Mouse (Mus musculus): ENCODE results near the gene 1700029H14Rik. TPM values are rescaled to one million over a fixed set of nuclear protein-coding genes. Genes with fewer than 3 reads are reported as not detected.

1700029H14Rik gene
- total RNA-seq (2015; ENCODE audit: low replicate concordance) (not detected in 2 replicates), total RNA-seq (2017; ENCODE audit: low replicate concordance) (not detected in 2 replicates)

DNA sequence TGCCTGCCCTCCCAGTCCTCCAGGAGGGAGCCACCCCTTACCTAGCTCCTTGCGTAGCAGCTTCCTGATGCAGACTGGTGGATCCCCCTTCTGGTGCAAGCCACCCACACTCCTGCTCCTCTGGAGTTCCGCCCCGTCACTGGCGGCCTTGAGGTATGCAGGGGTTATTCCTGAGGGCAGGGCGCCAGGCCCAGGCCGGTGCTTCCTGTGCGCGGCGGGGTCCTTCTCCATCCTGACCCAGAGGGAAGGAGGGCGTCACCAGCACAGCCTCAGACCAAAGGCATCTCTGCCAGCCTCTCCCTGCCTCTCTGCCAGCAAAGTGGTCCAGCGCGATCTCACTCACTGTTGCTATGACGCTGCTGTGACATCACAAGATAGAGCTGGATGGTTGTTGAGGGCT is at the start of gene 1700029H14Rik:
1700029H14Rik (minus strand) TSS at position 344 of the 400 bp plus-strand sequence.
- no peak for ATAC-seq (replicated peaks; ENCODE audit: low FRiP score, poor library complexity, severe bottlenecking)

GRCm38 (mm10) chr8:13611702-13612101 is 49.4 kb upstream of the 1700029H14Rik start:
- ATAC-seq (replicated peaks; ENCODE audit: low FRiP score, poor library complexity, severe bottlenecking), result no peak

DNA sequence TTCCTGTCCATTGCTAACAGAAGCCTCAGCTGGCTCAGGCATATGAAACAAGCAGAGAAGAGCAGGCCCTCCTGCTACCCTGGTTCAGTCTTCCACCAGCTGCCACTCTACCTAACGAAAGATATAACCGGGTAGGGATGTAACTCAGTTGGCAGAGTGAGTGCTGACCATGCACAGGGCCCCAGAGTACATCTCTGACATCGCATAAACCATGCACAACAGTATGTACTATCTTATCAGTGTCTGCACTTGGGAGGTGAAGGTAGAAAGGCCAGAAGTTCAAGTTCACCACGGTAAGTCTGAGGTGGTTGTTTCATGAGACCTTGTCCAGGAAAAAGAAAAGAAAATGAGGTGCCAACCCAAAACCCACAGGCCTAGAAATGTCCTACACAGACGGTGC is 47.7 kb upstream of the 1700029H14Rik start:
- no peak for ATAC-seq (replicated peaks; ENCODE audit: low FRiP score, poor library complexity, severe bottlenecking)

GRCm38 (mm10) chr8:13608946-13609345 is 46.7 kb upstream of the 1700029H14Rik start:
- ATAC-seq (replicated peaks; ENCODE audit: low FRiP score, poor library complexity, severe bottlenecking), result no peak

- ATAC-seq (replicated peaks; ENCODE audit: low FRiP score, poor library complexity, severe bottlenecking), result no peak
Measured at GRCm38 (mm10) chr8:13605920-13606480, 43.7 kb upstream of the 1700029H14Rik start.

DNA sequence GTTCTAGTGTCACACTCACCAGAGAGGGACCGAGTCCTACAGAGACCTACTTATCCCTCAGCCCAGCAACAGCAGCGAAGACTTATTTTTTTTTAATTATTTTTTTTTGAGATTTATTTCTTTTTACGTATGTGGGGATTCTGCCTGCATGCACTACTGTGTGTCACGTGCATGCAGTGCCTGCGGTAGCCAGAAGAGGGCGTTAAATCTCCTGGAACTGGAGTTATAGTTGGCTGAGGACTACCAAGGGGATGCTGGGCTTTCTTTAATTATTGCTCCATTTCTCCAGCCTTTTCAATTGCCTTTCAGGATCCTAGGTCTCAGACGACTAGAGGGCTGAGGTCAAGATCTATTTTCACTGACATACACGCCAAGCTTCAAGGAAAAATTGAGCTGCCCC is 40.4 kb upstream of the 1700029H14Rik start:
- no peak for ATAC-seq (replicated peaks; ENCODE audit: low FRiP score, poor library complexity, severe bottlenecking)

- ATAC-seq (replicated peaks; ENCODE audit: low FRiP score, poor library complexity, severe bottlenecking), result no peak
Measured at GRCm38 (mm10) chr8:13601166-13601565, 38.9 kb upstream of the 1700029H14Rik start.

DNA sequence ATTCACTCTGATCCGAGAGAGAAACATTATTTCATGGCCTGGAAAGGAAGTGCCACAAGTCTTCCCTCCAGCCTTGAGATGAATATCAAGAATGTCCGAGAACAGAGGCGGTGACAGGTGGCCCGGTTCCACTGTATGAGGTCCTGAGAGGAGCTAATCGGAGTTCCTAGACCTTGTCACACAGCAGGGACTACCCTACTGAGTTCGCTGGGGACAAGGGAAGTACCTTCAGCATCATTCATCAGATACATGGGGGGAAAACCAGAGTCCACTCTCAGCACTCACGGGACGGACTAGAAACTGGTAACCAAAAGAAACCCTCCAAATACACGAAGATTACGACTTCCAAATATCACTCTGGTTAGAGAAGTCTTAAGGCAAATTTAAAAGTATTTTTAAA is 38.5 kb upstream of the 1700029H14Rik start:
- ATAC-seq (replicated peaks; ENCODE audit: low FRiP score, poor library complexity, severe bottlenecking), result no peak

DNA sequence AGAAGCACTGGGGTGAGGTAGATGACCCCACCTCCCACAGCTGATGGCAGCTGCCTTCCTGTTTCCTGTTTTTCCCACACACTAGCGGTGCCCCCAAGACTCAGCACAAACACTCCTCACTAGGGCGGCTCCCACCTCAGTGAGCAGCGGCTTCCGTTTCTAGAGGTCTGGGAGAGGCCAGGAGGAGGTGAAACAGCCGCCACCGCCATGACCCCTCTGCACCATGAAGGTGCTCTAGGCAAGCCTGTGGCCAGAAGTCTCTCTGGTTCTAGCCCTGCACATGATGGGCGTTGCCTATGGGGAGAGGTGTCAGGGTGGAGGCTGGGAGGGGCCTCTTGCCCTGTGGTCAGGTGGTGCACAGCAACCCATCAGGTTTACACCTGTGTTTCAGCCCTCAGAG is 37.9 kb upstream of the 1700029H14Rik start:
- ATAC-seq (replicated peaks; ENCODE audit: low FRiP score, poor library complexity, severe bottlenecking), result 0 out of 2 replicates have a peak, but pooled peaks have one; percentile 48

GRCm38 (mm10) chr8:13597777-13598176 is 35.5 kb upstream of the 1700029H14Rik start:
- ATAC-seq (replicated peaks; ENCODE audit: low FRiP score, poor library complexity, severe bottlenecking), result no peak

- no peak for ATAC-seq (replicated peaks; ENCODE audit: low FRiP score, poor library complexity, severe bottlenecking)
Measured at GRCm38 (mm10) chr8:13595861-13596260, 33.6 kb upstream of the 1700029H14Rik start.

DNA sequence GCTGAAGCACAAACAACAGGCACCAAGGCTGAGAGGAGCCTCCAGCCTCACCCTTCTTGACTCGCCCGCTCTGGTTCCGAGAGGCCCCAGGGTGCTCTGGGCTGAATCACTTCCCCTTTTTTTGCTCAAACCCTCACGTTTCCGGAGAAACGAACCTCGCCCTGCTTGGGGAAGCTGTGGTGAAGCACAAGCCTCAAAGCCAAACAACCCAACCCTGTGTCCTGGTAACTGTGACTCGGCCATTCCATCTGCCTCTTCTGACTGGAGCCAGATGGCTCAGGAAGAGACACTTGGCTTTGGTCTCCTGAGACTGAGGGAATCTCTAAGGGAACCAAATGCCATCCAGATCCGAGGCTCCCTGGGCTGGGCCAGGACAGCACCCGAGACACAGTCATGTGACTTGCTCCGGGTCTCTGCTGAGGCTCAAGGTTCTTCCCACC is 32.6 kb upstream of the 1700029H14Rik start:
- no peak for ATAC-seq (replicated peaks; ENCODE audit: low FRiP score, poor library complexity, severe bottlenecking)

GRCm38 (mm10) chr8:13593340-13593739 is 31.1 kb upstream of the 1700029H14Rik start:
- no peak for ATAC-seq (replicated peaks; ENCODE audit: low FRiP score, poor library complexity, severe bottlenecking)

DNA sequence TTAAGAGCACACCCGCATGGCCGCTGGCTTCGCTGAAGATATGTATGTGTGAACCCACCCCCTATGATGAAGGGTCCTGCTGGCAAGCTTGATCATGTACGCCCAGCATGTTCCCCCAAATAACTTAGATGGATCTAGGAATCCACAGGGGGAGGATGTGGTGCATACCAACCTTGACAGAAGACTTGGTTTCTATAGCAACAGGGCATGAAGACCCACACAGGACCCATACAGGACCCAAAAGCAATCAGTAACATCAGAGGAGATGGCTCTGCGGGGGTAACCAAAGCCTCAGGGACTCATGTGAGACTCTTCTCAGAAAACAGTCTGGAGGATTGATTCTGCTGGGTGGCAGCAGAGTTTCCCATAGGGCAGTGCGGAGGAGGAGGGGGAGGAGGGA is 29.0 kb upstream of the 1700029H14Rik start:
- ATAC-seq (replicated peaks; ENCODE audit: low FRiP score, poor library complexity, severe bottlenecking), result no peak

GRCm38 (mm10) chr8:13589071-13589470 is 26.8 kb upstream of the 1700029H14Rik start:
- ATAC-seq (replicated peaks; ENCODE audit: low FRiP score, poor library complexity, severe bottlenecking), result no peak

- no peak for ATAC-seq (replicated peaks; ENCODE audit: low FRiP score, poor library complexity, severe bottlenecking)
Measured at GRCm38 (mm10) chr8:13584652-13585051, 22.4 kb upstream of the 1700029H14Rik start.

GRCm38 (mm10) chr8:13577869-13578268 is 15.6 kb upstream of the 1700029H14Rik start:
- ATAC-seq (replicated peaks; ENCODE audit: low FRiP score, poor library complexity, severe bottlenecking), result no peak

DNA sequence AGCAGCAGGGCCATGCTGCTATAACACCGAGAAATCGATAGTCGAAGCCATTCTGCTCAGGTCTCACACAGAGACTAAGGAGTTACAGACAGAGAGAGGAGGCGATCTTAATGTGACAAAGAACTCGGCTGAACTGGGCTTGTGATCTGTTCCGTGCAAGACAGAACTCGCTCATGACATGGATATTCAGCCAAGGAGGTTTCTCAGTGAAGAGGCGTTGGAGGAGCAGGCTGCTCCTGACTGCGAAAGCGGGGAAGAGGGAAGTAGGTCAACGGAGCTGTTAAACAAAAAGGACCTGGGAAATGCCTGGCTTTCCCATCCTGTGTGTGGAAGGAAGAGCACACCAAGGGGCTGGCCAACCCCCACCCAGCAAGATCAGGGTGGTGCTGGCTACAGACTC is 9.7 kb upstream of the 1700029H14Rik start:
- ATAC-seq (replicated peaks; ENCODE audit: low FRiP score, poor library complexity, severe bottlenecking), result no peak

GRCm38 (mm10) chr8:13557526-13557925 is 4.7 kb downstream of the 1700029H14Rik start:
- ATAC-seq (replicated peaks; ENCODE audit: low FRiP score, poor library complexity, severe bottlenecking), result no peak

DNA sequence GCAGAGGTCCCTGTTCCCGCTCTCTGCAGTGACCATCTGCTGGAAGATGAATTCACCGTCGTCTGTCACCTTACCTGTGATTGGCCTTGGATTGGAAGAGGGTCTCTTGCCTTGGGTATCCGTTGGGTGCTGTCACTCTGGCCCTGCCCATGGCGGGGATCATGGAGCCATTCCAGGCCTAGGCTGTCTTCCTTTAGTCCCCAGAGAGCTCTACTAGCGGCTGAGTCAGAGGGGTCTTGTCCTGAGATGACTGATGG is 10.8 kb downstream of the 1700029H14Rik start:
- no peak for ATAC-seq (replicated peaks; ENCODE audit: low FRiP score, poor library complexity, severe bottlenecking)

- ATAC-seq (replicated peaks; ENCODE audit: low FRiP score, poor library complexity, severe bottlenecking), result no peak
Measured at GRCm38 (mm10) chr8:13550718-13551573, 11.3 kb downstream of the 1700029H14Rik start.
